Mouse (Mus musculus): Measurements from ENCODE around the gene Clec2g. TPM values are rescaled to one million over a fixed set of nuclear protein-coding genes. Genes with fewer than 3 reads are reported as not detected.
"Not testable (repeated sequence)": the region's sequence is repeated elsewhere in the genome, so short reads cannot be mapped to it uniquely, and the experiment has no call there.

Gene Clec2g
- polyA plus RNA-seq, 1 experiment, result 0.35 TPM

DNA sequence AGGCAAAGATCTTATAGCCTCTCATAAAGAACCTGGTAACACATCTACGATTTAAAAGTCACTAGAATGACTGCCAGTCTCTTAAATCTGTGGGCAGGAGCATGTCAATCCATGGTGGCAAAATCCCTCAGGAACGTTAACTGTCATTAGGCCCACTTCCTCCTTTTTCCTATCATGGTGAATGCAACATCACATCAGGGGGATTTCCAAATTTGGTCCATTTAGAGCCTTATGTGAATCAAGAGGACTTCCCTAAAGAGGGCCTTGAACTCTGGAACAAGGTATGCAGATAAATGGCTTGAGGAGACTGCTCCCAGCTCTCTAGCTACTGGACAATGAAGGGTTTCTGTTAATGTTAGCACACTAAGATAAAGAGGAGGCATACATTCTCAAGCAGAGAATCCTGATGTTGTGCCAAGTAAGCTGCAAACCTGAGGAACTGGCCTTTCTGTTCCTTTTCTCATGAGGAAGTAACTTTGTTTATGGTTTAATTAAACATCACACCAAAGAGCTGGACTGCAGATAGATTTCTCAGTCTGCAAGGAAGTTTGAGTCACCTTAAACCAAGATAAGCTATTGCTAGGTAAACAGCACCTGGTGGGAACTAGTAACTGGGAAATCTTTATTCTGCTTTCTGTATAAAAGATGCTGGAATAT is 20.5 kb upstream of the Clec2g start:
- TF ChIP-seq CTCF (IDR thresholded peaks at IDR 0.05; ENCODE audit: extremely low read depth, insufficient read depth, insufficient read length, insufficient replicate concordance) (no peak), POLR2A (IDR thresholded peaks at IDR 0.05; ENCODE audit: low read depth, low read length) (no peak)
- WGBS, result 48% methylated on average over 2 of the region's 2 CpGs
- H3K36me3 ChIP-seq (ENCODE audit: control insufficient read depth, insufficient read depth, low read length), result no peaks in the 10 kb centered on the region
- no peak overlapping the region for H3K27ac ChIP-seq (ENCODE audit: insufficient read depth, low read length)
- H3K4me1 ChIP-seq (ENCODE audit: control insufficient read depth, insufficient read depth, insufficient read length), result peaks cover 6% of the 10 kb centered on the region
- no peaks in the 10 kb centered on the region for H3K27me3 ChIP-seq (ENCODE audit: control insufficient read depth, insufficient read depth, low read length)
- DNase-seq (ENCODE audit: low read depth in 1 of 2, low spot score in 2 of 2), result no peak
- H3K4me3 ChIP-seq (ENCODE audit: extremely low read depth, insufficient read depth, insufficient read length), result no peak overlapping the region

DNA sequence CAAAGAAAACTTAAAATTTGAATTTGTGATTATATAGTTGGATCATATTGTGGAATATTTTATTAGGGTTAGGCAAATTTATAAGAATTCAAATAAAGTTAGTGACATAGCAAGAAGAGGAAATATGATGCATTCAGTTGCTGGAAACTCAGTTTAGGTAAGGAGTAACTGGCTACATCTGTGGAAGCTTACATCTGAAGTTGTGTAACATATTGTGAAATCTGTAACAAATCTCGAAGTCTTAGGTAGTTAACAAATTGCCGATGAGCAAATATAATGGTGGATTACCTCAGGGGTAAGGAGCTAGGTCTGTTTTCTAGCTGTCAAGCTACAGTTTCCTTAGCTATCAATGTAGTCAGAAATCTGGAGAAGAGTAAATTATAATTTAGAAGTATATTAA is 16.9 kb upstream of the Clec2g start:
- 87% methylated on average over 2 of the region's 2 CpGs for WGBS
- peaks cover 6% of the 10 kb centered on the region for H3K4me1 ChIP-seq (ENCODE audit: control insufficient read depth, insufficient read depth, insufficient read length)
- no peak overlapping the region for H3K4me3 ChIP-seq (ENCODE audit: extremely low read depth, insufficient read depth, insufficient read length)
- H3K27ac ChIP-seq (ENCODE audit: insufficient read depth, low read length), result no peak overlapping the region
- TF ChIP-seq CTCF (IDR thresholded peaks at IDR 0.05; ENCODE audit: extremely low read depth, insufficient read depth, insufficient read length, insufficient replicate concordance) (no peak), POLR2A (IDR thresholded peaks at IDR 0.05; ENCODE audit: low read depth, low read length) (no peak)
- no peaks in the 10 kb centered on the region for H3K27me3 ChIP-seq (ENCODE audit: control insufficient read depth, insufficient read depth, low read length)
- no peaks in the 10 kb centered on the region for H3K36me3 ChIP-seq (ENCODE audit: control insufficient read depth, insufficient read depth, low read length)
- no peak for DNase-seq (ENCODE audit: low read depth in 1 of 2, low spot score in 2 of 2)

DNA sequence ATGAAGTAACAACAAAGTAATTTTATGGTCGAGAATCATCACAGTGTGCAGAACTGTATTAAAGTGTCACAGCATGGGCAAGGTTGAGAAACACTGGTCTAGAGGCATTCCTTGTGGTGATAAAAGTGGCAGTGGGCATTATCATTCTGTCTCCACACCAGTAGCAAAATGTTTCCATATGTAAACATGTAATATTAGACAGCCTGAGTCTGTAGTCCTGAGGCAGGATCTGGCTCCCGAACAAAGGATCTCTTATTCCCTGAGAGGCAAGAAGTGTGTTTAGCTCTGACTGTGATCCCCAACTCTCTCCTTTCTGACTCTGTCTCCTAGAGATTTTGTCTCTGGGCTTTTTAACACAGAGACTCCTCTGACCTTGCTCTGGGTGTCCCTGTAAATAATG is 1.1 kb upstream of the Clec2g start:
- WGBS, result 93% methylated on average over 2 of the region's 2 CpGs
- H3K4me1 ChIP-seq (ENCODE audit: control insufficient read depth, insufficient read depth, insufficient read length), result no peaks in the 10 kb centered on the region
- no peaks in the 10 kb centered on the region for H3K27me3 ChIP-seq (ENCODE audit: control insufficient read depth, insufficient read depth, low read length)
- H3K36me3 ChIP-seq (ENCODE audit: control insufficient read depth, insufficient read depth, low read length), result no peaks in the 10 kb centered on the region
- no peak for DNase-seq (ENCODE audit: low read depth in 1 of 2, low spot score in 2 of 2)
- no peak overlapping the region for H3K4me3 ChIP-seq (ENCODE audit: extremely low read depth, insufficient read depth, insufficient read length)
- TF ChIP-seq POLR2A (IDR thresholded peaks at IDR 0.05; ENCODE audit: low read depth, low read length) (no peak), CTCF (IDR thresholded peaks at IDR 0.05; ENCODE audit: extremely low read depth, insufficient read depth, insufficient read length, insufficient replicate concordance) (no peak)
- H3K27ac ChIP-seq (ENCODE audit: insufficient read depth, low read length), result no peak overlapping the region

DNA sequence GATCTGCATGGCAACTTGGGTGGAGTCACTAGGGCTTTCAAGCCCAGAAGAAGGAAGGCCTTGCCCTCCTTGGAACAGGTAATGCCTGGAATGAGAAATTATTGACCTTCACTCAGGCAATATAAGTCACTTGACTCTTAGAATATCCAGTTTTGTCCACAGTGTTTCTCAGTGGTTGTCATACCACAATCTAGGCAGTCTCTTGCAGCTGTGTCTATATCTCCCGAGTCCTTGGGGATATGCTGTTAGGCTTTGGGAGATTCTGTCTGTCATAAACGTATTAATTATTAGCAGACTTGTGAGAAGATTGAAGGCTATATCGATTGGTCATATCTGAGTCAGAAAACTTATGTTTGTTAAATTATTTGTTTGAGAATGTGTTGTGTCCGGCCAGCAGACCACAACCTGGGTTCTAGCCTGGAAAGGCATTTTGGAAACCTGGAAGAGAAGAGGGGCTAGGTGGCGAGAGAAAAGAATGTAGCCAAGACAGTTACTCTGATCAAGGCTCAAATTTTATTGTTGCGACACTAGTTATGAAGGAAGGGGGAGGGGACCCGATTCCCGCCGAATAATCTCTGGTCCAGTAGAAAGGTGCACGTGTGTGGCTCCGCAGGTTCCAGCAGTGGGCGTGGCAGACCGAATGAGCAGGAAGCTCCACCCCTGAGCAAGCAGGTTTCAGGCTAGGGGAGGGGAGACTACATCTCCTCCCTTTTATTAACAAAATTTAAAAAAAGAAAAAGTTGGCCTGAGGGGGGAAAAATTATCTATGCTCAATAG is 1.9 kb downstream of the Clec2g start:
- H3K36me3 ChIP-seq (ENCODE audit: control insufficient read depth, insufficient read depth, low read length); DNase-seq (ENCODE audit: low read depth in 1 of 2, low spot score in 2 of 2); H3K4me3 ChIP-seq (ENCODE audit: extremely low read depth, insufficient read depth, insufficient read length); H3K27me3 ChIP-seq (ENCODE audit: control insufficient read depth, insufficient read depth, low read length); H3K27ac ChIP-seq (ENCODE audit: insufficient read depth, low read length); H3K4me1 ChIP-seq (ENCODE audit: control insufficient read depth, insufficient read depth, insufficient read length): not testable (repeated sequence)
- 89% methylated on average over 5 of the region's 13 CpGs for WGBS

DNA sequence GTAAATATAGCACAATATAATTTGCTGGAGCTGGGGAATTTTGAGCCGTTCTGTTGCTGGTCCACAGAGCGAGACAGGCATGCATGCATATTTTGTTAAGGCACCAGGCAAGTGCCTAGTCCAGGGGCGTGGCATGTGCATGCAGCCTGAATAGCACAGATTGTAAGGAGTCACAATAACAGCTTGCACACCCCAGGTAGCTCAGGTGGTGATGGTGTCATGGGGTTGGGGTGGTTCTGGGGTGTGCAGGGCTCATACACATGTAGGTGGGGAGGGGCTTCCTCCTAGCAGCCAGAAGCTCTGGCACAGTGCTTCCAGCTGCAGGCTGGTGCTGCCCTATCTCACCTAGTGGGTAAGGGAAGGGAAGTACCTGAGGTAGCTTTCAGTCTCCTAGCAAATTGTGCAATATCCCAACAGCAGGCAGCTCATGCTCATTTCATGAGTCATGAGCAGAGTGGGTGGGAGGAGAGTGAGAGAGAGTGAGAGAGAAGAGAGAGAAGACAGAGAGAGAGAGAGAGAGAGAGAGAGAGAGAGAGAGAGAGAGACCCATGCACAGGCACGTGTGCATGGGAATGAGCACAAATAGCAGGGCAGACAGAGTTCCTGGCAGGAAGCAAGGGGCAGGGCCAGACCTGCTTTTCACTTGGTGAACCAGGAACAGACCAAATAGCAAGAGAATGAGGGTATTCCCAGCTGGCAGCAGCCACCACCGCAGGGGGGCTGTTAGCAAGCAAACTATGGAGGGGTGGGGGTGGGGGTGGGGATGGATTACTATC is 7.7 kb downstream of the Clec2g start:
- no peak overlapping the region for H3K4me3 ChIP-seq (ENCODE audit: extremely low read depth, insufficient read depth, insufficient read length)
- H3K27me3 ChIP-seq (ENCODE audit: control insufficient read depth, insufficient read depth, low read length), result no peaks in the 10 kb centered on the region
- no peaks in the 10 kb centered on the region; the same call in 1 of the 2 replicates for H3K4me1 ChIP-seq (ENCODE audit: control insufficient read depth, insufficient read depth, insufficient read length)
- no peak for DNase-seq (ENCODE audit: low read depth in 1 of 2, low spot score in 2 of 2)
- 91% methylated on average over 5 of the region's 5 CpGs for WGBS
- no peak overlapping the region for H3K27ac ChIP-seq (ENCODE audit: insufficient read depth, low read length)
- peaks cover 7% of the 10 kb centered on the region; the same call in 1 of the 2 replicates for H3K36me3 ChIP-seq (ENCODE audit: control insufficient read depth, insufficient read depth, low read length)
- TF ChIP-seq POLR2A (IDR thresholded peaks at IDR 0.05; ENCODE audit: low read depth, low read length) (no peak), CTCF (IDR thresholded peaks at IDR 0.05; ENCODE audit: extremely low read depth, insufficient read depth, insufficient read length, insufficient replicate concordance) (no peak)

DNA sequence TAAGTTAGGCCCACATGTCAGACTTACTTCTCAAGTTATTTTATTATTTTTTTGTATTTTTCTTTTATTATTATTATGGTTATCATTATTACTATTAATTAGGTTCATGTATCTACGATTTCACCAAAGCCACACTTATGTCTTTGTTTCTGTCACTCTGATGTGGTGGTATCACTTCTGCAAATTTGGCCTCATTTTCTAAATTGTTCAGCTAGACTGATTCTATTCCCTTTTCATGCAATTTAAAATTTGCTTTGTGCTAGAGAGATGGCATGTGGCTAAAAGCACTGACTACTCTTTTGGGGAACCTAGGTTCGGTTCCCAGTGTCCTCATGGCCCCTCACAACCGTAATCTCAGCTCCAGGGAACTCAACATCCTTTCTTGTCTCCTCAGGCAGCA is 11.4 kb downstream of the Clec2g start:
- Histone ChIP-seq H3K36me3 (ENCODE audit: control insufficient read depth, insufficient read depth, low read length) (peaks cover 12% of the 10 kb centered on the region; the same call in 1 of the 2 replicates), H3K27me3 (ENCODE audit: control insufficient read depth, insufficient read depth, low read length) (no peaks in the 10 kb centered on the region), H3K4me3 (ENCODE audit: extremely low read depth, insufficient read depth, insufficient read length) (no peak overlapping the region), H3K27ac (ENCODE audit: insufficient read depth, low read length) (no peak overlapping the region), H3K4me1 (ENCODE audit: control insufficient read depth, insufficient read depth, insufficient read length) (no peaks in the 10 kb centered on the region; the same call in 1 of the 2 replicates)
- DNase-seq (ENCODE audit: low read depth in 1 of 2, low spot score in 2 of 2), result no peak
- TF ChIP-seq CTCF (IDR thresholded peaks at IDR 0.05; ENCODE audit: extremely low read depth, insufficient read depth, insufficient read length, insufficient replicate concordance) (no peak), POLR2A (IDR thresholded peaks at IDR 0.05; ENCODE audit: low read depth, low read length) (no peak)
- 47% methylated on average over 3 of the region's 3 CpGs for whole genome bisulfite sequencing

All from spleen, adult 2 months (tissue).